Mouse (Mus musculus): ENCODE measurements around the gene Wdr26. TPM values are rescaled to one million over a fixed set of nuclear protein-coding genes. Genes with fewer than 3 reads are reported as not detected.

Wdr26 gene
- total RNA-seq (2021) (100 to 1,000 TPM; 113 to 140 TPM), polyA plus RNA-seq (2012; rRNA removed) (56.7 and 62.2 TPM in 2 replicates)
- long read RNA-seq, full-length matches to known transcripts: 12 of 25 reads
- long read RNA-seq, partial matches to known transcripts: 2 of 25 reads
- long read RNA-seq, other reads (novel, unspliced or antisense): 11 of 25 reads

DNA sequence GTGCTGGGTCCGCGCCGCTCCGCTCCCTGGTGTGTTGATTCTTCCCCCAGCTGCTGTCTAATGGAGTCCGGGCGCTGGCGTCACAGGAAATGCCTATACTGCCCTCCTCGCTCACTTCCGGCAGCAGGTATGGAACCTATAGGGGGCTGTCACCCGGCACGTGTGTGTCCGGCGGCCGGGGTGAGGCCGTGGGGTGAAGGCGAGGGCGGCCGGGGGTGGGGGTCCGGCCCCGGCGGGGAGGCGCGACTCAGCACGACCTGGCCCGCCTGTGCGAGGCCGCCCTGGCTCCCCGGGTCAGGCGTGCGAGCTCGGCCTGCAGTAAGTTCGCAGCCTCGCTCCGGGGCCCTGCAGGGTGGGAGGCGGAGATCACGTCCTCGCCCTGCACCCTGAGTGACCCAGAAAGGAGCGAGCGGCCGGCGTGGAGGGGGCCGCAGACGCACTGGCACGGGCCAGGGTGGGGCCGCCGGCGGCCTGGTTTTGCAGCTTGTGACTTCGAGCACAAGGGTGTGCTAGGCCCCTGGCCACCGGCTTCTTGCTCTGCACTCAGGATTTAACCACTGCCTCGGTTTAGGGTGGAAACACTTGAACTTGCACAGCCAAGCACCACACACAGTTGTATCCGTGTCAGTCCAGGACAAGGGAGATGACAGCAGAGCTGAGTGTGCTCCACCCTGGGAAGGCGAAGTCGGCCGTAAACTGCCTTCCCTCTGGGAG, at the start of gene Wdr26:
Gene Wdr26 (minus strand): TSS at position 82 of the 714 bp plus-strand sequence.
- DNase-seq: peak; percentile 90

DNA sequence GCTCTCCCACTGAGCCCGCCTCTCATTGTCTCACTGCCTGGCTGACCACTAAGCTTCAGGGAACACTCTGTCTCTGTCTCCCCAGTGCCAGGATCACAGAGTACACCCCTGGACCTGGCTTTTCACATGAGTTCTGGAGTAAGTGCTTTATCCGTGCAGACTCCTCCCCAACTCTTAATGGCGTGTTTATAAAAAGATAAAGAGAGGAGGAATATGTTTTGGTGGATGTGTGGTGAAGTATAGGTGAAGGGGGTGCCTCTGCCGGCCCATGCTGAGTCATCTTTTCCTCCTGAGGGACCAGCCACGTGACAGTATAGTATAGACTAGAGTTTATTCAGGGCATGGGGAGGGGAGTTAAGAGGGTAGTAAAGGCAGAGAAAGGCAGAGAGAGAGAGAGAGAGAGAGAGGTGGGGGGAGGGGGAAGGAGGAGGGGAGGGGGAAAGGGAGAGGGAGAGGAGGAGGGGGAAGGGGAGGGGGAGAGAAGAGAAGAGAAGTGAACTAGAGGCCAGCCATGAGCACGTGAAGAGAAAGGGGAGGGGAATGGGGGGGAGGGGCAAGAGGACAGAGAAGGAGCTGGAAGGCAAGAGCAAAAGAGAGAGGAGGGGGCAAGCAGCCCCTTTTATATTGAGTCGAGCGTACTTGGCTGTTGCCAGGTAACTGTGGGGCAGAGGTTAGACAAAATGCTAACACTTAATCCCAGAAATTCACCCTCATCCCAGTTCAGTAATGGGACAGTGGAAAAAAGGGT, 49.3 kb upstream of the Wdr26 start:
- DNase-seq: no peak

GRCm38 (mm10) chr1:181260422-181260821, 48.6 kb upstream of the Wdr26 start:
- DNase-seq: no peak

GRCm38 (mm10) chr1:181259626-181260410, 48.0 kb upstream of the Wdr26 start:
- no peak for DNase-seq

DNA sequence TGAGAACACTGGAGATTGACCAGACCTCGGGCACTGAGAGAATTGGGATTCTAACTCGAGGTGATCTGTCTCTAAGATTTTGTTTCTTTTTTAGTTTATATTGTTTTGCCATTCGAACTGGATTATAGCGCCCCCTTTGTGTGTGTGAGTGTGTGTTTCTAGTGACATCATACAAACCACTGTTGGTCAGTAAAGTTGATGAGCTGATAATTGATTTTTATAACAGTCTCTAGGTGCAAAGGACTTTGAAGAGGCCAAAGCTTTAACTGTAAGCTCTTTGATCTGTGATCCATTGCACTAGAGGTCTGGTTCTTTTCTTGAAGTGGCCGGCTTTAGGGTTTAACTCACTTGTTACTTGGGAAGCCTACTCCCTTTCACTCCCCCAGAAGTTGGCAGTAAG, 47.3 kb upstream of the Wdr26 start:
- no peak for DNase-seq

DNA sequence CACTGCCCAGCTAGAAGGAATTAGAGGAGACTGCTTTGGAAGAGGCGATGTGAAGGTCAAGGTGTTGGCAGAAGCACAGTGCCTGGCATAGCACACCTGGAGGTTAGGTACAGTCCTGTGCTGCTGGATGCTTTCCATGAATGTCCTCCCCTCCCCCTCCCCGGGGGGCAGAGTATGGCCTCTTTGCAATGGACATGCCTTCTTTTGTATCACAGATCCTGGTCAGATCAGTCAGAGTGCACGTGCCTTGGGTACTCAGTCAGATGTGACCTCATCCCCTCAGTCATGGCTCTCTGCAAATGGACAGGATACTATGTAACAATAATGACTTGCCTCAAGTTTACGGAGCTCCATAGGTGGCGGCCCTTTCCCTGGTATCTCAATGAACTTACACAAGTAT, 46.8 kb upstream of the Wdr26 start:
- no peak for DNase-seq

DNA sequence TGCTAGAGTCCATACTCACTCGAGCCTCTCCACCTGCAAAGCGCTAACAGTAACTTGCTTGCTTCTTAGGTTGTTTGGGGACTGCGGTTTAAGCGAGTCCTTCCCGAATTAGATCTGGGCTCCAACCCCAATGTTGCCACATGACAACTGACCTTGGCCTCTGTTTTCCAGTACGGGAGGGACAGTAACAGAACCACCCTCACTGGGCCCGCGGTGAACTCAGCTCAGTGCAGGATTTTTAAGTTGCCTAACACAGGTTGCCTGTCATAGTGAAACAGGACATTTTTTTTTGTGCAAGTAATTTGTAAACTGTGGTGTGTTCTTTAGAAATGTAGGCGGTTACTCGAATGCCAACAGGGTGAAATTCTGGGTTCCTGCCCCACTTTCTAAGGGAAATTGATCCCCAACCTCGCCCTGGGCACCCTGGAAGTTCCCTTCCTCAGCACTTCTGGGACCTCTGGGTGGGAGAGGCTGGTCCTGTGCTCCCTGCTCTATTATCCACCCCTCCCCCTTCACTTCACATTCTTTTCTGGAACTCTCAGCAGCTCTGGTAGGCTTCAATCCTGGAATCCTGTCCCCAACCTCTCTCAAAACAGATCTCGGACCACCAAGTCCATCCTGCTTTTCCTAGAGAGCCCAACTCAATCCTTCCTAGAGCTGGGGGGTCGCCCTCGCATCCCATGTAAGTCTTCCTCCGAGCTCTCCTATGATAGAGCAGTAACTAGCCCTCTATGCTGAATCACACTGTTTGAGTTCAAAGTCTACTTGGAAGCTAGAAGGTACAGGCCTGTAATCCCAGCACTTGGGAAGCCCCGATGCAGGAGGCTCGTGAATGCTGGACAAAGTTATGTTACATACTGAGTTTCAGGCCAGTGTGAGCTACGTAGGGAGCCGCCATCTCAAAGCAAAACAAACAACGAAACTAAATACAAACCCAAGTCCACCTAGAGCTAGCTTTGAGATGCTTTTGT, 46.1 kb upstream of the Wdr26 start:
- DNase-seq: peak; percentile 89

DNA sequence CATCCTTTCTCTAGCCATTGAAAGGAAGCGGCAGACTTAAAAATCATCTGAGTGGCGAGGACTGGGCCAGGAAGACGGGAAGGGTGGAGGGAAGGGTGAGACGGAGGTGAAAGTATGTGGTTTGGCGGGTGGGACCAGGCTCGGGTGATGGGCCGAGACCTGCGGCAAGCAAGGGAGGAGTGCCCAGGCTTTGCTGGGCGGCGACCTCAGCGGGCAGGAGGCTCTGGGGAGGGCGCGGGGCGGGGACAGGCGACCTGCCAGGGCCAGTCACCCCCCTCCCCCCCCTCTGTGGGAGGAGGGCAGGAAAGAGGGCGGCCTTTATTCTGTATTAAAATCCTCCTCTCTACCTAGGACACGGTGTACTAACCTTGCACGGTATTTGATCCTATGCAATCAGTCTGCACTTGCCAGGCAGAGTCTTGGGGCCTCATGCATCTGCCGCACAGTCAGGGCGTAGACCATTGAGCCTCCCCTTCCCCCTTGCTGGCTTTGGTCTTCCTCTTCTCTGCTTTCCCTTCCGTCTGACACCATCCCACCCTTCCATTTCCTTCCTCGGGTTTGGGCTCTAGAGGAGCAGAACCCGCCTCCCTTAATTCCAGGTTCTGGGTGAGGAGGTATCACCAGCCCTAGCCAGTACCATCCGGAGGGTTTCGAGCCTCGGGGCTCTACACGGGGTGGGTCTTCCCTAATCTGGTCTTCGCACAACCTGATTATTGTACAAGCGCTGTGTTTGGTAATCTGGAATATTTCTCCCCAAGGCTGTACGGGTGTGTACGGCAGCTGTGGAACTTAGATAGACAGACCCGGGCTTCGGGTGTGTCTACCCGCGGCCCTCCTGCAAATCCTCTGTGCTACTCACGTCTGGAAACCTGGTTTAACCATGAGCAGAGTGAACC, 45.1 kb upstream of the Wdr26 start:
- DNase-seq: peak; percentile 93

DNA sequence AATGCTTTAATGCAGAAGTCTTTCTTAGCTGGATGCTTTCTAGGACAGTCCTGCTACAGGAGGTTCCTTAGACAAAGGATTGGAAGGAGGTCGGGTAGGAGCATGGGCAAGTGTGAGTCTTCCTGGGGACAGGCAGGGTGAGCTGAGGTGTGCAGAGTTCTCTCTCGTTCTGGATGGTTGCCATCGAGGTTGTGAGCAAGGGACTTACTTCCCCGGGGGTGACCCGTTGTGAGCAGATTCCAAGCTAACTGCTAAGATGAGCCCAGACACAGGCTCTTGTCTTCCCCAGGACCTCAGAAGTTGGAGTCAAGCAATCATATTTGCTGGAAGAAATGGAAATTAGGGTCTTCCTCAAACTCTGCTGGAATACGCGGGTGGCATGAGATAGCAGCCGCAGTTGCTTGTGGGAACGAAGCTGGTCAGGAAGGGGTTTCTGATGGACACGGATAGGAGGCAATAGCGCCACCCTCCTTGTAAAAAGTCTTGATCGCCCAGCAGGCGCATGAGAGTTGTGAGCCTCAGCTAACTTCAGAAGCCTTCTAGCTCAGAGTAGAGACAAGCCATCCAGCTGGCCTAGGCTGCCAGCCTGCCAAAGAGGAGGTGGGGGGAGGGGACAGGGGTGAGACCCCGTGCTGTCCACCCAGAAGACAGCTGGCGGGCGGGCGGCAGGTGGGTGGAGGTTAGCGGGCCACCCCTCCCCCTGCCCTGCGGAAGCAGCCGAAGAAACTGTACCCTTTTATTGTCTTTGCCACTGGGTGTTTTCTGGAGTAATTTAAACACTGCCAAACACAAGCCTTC, 44.3 kb upstream of the Wdr26 start:
- DNase-seq: peak; percentile 79

- DNase-seq: no peak
Observed at GRCm38 (mm10) chr1:181255450-181255849, 43.6 kb upstream of the Wdr26 start.

DNA sequence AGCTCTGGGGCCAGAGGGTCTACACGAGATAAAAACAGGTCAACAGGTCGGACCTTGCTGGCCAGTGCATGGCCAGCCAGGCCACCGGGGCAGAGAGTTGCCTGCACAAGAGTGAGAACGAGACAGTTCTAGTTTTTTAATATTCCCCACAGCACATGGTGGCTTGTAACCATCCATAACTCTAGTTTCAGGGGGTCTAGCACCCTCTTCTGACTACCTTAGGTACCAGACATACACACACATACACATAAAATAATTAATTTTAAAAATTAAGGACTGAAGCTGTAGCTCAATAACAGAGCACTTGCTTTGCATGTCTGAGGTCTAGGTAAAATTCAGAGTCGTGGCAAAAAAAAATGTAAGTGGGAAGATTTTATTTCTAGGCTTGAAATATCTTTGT, 39.8 kb upstream of the Wdr26 start:
- DNase-seq: no peak

DNA sequence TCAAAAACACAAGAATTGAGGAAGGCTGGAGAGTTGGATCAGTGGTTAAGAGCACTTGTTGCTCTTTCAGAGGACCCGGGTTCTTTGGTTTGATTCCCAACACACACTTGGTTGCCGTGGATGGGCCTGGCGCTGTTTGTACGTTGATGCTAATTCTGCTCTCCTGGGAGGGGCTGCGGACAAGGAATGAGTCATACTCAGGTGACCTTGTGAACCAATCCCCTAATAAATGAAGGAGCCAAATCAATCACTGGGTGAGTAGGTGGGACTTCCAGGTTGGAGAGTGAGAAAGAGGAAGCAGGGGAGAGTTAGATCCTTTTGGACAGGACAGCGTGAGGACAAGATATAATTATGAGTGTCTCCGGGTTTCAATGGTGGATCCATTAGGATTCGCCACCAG, 39.2 kb upstream of the Wdr26 start:
- no peak for DNase-seq

GRCm38 (mm10) chr1:181249537-181249936, 37.7 kb upstream of the Wdr26 start:
- DNase-seq: no peak

GRCm38 (mm10) chr1:181247175-181247574, 35.4 kb upstream of the Wdr26 start:
- DNase-seq: peak; percentile 68

- DNase-seq: peak; percentile 54
Observed at GRCm38 (mm10) chr1:181246487-181247138, 34.8 kb upstream of the Wdr26 start.

GRCm38 (mm10) chr1:181245554-181246486, 34.0 kb upstream of the Wdr26 start:
- no peak for DNase-seq

DNA sequence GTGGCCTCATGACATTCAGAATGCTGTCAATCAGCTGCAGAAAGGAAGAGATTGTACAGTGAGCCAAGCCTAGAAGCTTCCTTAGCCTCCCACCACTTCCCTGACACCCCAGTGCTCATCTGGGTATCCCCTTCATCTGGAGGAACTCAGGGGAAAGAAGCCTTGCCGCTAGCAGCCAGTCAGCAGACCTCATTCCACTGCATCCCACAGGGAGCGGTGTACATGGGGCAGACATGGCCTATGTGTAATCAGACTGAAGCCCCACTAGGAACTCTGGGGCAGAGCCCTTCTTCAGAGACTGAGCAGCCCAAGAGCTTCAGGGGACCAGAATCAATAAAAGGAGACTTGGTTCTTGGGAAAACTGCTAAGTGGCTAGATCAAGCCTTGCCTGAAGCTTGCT, 33.3 kb upstream of the Wdr26 start:
- DNase-seq: no peak

GRCm38 (mm10) chr1:181241185-181241584, 29.4 kb upstream of the Wdr26 start:
- no peak for DNase-seq

Data from adrenal gland, adult 2 months (tissue).